14 mouse cellular contexts compared by ENCODE assay signal in the genomic region with DNA sequence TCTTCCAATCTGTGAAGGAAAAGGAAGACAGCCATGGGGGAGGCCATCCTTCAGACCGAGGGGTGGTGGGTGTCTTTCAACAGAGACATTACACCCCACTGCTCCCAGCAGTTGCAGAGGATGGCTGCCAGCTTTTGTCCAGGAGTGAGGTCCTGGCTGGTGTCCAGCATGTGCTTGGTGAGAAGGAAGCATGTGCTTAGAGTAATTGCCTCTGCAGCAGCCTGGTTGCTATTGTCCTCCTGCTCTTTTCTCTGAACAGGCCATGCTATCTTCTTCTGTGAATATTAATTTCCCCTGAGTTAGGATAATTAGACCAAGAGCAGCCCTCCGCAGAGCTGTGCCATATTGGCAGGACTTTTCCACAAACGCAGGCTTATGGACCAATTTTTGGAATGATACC.
DNase-seq lines count a peak whose midpoint lies in the region; ATAC-seq and TF ChIP-seq lines count a peak whose summit lies in the region.
"Had no signal": no experiment of that assay in that cellular context is flagged by ENCODE, and none has a peak within 500 bp of the region (broad histone marks: within the 10 kb centered on the region; RNA-seq: fewer than 3 reads in every experiment).

No protein-coding gene starts in this region.

- no peaks in the 10 kb centered on the region for H3K27me3 ChIP-seq in embryonic facial prominence, embryonic 14.5 days (replicated peaks; ENCODE audit: control insufficient read depth, insufficient read depth, low read length)
- H3K27me3 ChIP-seq in embryonic facial prominence, embryonic 10.5 days (replicated peaks; ENCODE audit: low read depth, poor library complexity, severe bottlenecking): no peaks in the 10 kb centered on the region
- no peaks in the 10 kb centered on the region for H3K27me3 ChIP-seq in midbrain, embryonic 15.5 days (replicated peaks)
- no peaks in the 10 kb centered on the region for H3K27me3 ChIP-seq in midbrain, embryonic 10.5 days (ENCODE audit: low read depth, poor library complexity, severe bottlenecking)
- H3K27me3 ChIP-seq in forebrain, postnatal 0 days (ENCODE audit: insufficient read depth, low read length): no peaks in the 10 kb centered on the region
- H3K27me3 ChIP-seq in intestine, postnatal 0 days (replicated peaks; ENCODE audit: control insufficient read depth, insufficient read depth, low read length): no peaks in the 10 kb centered on the region
- H3K27me3 ChIP-seq: liver, embryonic 13.5 days; neural tube, embryonic 12.5 days had no signal

- 74% methylated on average over 3 of the region's 3 CpGs for WGBS in embryonic facial prominence, embryonic 14.5 days
- 93% methylated on average over 3 of the region's 3 CpGs for WGBS in embryonic facial prominence, embryonic 10.5 days
- whole genome bisulfite sequencing in midbrain, embryonic 15.5 days: 57% methylated on average over 3 of the region's 3 CpGs
- WGBS in midbrain, embryonic 10.5 days: 87% methylated on average over 3 of the region's 3 CpGs
- WGBS in forebrain, postnatal 0 days: 27% methylated on average over 3 of the region's 3 CpGs
- 81% methylated on average over 3 of the region's 3 CpGs for WGBS in intestine, postnatal 0 days

- TF ChIP-seq CTCF in forebrain, postnatal 0 days (IDR thresholded peaks at IDR 0.05; ENCODE audit: low read depth): no peak
- TF ChIP-seq CTCF in intestine, postnatal 0 days (IDR thresholded peaks at IDR 0.05; ENCODE audit: low read depth): no peak

- no peak overlapping the region for H3K4me2 ChIP-seq in embryonic facial prominence, embryonic 14.5 days (ENCODE audit: low read depth, low read length)
- H3K4me2 ChIP-seq in midbrain, embryonic 15.5 days: no peak overlapping the region
- no peak overlapping the region for H3K4me2 ChIP-seq in forebrain, postnatal 0 days (ENCODE audit: low read depth)
- no peak overlapping the region for H3K4me2 ChIP-seq in intestine, postnatal 0 days (replicated peaks; ENCODE audit: low read depth)
- H3K4me2 ChIP-seq: liver, embryonic 13.5 days; neural tube, embryonic 12.5 days had no signal

- H3K4me1 ChIP-seq in embryonic facial prominence, embryonic 14.5 days (ENCODE audit: control insufficient read depth, insufficient read depth, low read length): no peaks in the 10 kb centered on the region
- no peaks in the 10 kb centered on the region for H3K4me1 ChIP-seq in embryonic facial prominence, embryonic 10.5 days
- H3K4me1 ChIP-seq in midbrain, embryonic 15.5 days: peaks cover 3% of the 10 kb centered on the region; the same call in 1 of the 2 replicates
- H3K4me1 ChIP-seq in midbrain, embryonic 10.5 days: no peaks in the 10 kb centered on the region
- H3K4me1 ChIP-seq in forebrain, postnatal 0 days (ENCODE audit: insufficient read depth): no peaks in the 10 kb centered on the region
- no peaks in the 10 kb centered on the region for H3K4me1 ChIP-seq in intestine, postnatal 0 days (replicated peaks; ENCODE audit: control insufficient read depth, insufficient read depth, low read length)
- H3K4me1 ChIP-seq: liver, embryonic 13.5 days; neural tube, embryonic 12.5 days had no signal

- no peak overlapping the region for H3K4me3 ChIP-seq in embryonic facial prominence, embryonic 14.5 days (ENCODE audit: low read depth, low read length)
- no peak overlapping the region for H3K4me3 ChIP-seq in embryonic facial prominence, embryonic 10.5 days
- no peak overlapping the region for H3K4me3 ChIP-seq in midbrain, embryonic 15.5 days
- no peak overlapping the region for H3K4me3 ChIP-seq in midbrain, embryonic 10.5 days
- no peak overlapping the region for H3K4me3 ChIP-seq in forebrain, postnatal 0 days (ENCODE audit: low read depth, low read length)
- H3K4me3 ChIP-seq in intestine, postnatal 0 days (ENCODE audit: low read depth, low read length): no peak overlapping the region
- H3K4me3 ChIP-seq: liver, embryonic 13.5 days; neural tube, embryonic 12.5 days had no signal

- H3K9ac ChIP-seq in embryonic facial prominence, embryonic 14.5 days (ENCODE audit: low read depth, low read length): no peak overlapping the region
- no peak overlapping the region for H3K9ac ChIP-seq in midbrain, embryonic 15.5 days
- H3K9ac ChIP-seq in forebrain, postnatal 0 days: no peak overlapping the region
- H3K9ac ChIP-seq in intestine, postnatal 0 days (ENCODE audit: low read depth, low read length): no peak overlapping the region
- H3K9ac ChIP-seq: liver, embryonic 13.5 days; neural tube, embryonic 12.5 days had no signal

- ATAC-seq in embryonic facial prominence, embryonic 14.5 days (ENCODE audit: low read depth): no peak
- ATAC-seq in midbrain, embryonic 15.5 days (replicated peaks): 0 out of 2 replicates have a peak, but pooled peaks have one; percentile 30
- ATAC-seq in forebrain, postnatal 0 days: peak; percentile 76
- ATAC-seq in intestine, postnatal 0 days: no peak

- DNase-seq in embryonic facial prominence, embryonic 14.5 days (ENCODE audit: low spot score): peak; percentile 12
- DNase-seq in embryonic facial prominence, embryonic 10.5 days (ENCODE audit: low spot score): no peak
- peak; percentile 29 for DNase-seq in kidney, postnatal 10 days
- DNase-seq in kidney, adult 9 months: no peak
- DNase-seq in midbrain, embryonic 10.5 days (ENCODE audit: low spot score): no peak
- peak; percentile 65 for DNase-seq in forebrain, postnatal 0 days
- DNase-seq: B cell, adult 2 months; cerebellum, adult 11-12 months; liver, embryonic 13.5 days; spleen, adult 18-20 months; thymus, postnatal 14 days had no signal

- H3K9me3 ChIP-seq in embryonic facial prominence, embryonic 14.5 days (ENCODE audit: control insufficient read depth, low read length): no peaks in the 10 kb centered on the region
- H3K9me3 ChIP-seq in embryonic facial prominence, embryonic 10.5 days: no peaks in the 10 kb centered on the region
- no peaks in the 10 kb centered on the region for H3K9me3 ChIP-seq in midbrain, embryonic 15.5 days
- H3K9me3 ChIP-seq in midbrain, embryonic 10.5 days (replicated peaks): no peaks in the 10 kb centered on the region
- H3K9me3 ChIP-seq in forebrain, postnatal 0 days (ENCODE audit: low read length): no peaks in the 10 kb centered on the region
- H3K9me3 ChIP-seq in intestine, postnatal 0 days (ENCODE audit: control insufficient read depth): no peaks in the 10 kb centered on the region
- H3K9me3 ChIP-seq: liver, embryonic 13.5 days; neural tube, embryonic 12.5 days had no signal

- H3K36me3 ChIP-seq in embryonic facial prominence, embryonic 14.5 days (ENCODE audit: control insufficient read depth, insufficient read depth, low read length): no peaks in the 10 kb centered on the region
- no peaks in the 10 kb centered on the region for H3K36me3 ChIP-seq in embryonic facial prominence, embryonic 10.5 days (replicated peaks)
- H3K36me3 ChIP-seq in midbrain, embryonic 15.5 days (replicated peaks): no peaks in the 10 kb centered on the region
- H3K36me3 ChIP-seq in midbrain, embryonic 10.5 days: no peaks in the 10 kb centered on the region
- no peaks in the 10 kb centered on the region for H3K36me3 ChIP-seq in forebrain, postnatal 0 days (ENCODE audit: insufficient read depth)
- H3K36me3 ChIP-seq in intestine, postnatal 0 days (ENCODE audit: control insufficient read depth, insufficient read depth): no peaks in the 10 kb centered on the region
- H3K36me3 ChIP-seq: liver, embryonic 13.5 days; neural tube, embryonic 12.5 days had no signal

- no peak overlapping the region for H3K27ac ChIP-seq in embryonic facial prominence, embryonic 14.5 days (replicated peaks; ENCODE audit: low read depth, low read length)
- H3K27ac ChIP-seq in embryonic facial prominence, embryonic 10.5 days (replicated peaks): no peak overlapping the region
- no peak overlapping the region for H3K27ac ChIP-seq in midbrain, embryonic 15.5 days
- no peak overlapping the region for H3K27ac ChIP-seq in midbrain, embryonic 10.5 days (replicated peaks)
- no peak overlapping the region for H3K27ac ChIP-seq in forebrain, postnatal 0 days (ENCODE audit: low read depth, low read length)
- no peak overlapping the region for H3K27ac ChIP-seq in intestine, postnatal 0 days (ENCODE audit: low read depth, low read length)
- H3K27ac ChIP-seq: liver, embryonic 13.5 days; neural tube, embryonic 12.5 days had no signal

Comparison
In these comparisons a context has a peak if more than half of its experiments do, and no peak if none do; other contexts are left out.
1. DNase-seq: peak in embryonic facial prominence, embryonic 14.5 days (single experiment), kidney, postnatal 10 days (single experiment) and forebrain, postnatal 0 days (single experiment); none in embryonic facial prominence, embryonic 10.5 days (single experiment), kidney, adult 9 months (single experiment) and midbrain, embryonic 10.5 days (single experiment).
2. ATAC-seq: peak in midbrain, embryonic 15.5 days (single experiment) and forebrain, postnatal 0 days (single experiment); none in embryonic facial prominence, embryonic 14.5 days (single experiment) and intestine, postnatal 0 days (single experiment).